Mouse (Mus musculus) layer of hippocampus, postnatal 25 days (tissue): ENCODE measurements around the gene Gnl2. TPM values are rescaled to one million over a fixed set of nuclear protein-coding genes. Genes with fewer than 3 reads are reported as not detected.

Experiments
- DNase-seq, 2 experiments: peaks; one replicate each; pipeline ENCODE4 v3.0.0; 2022; ENCODE audit warnings: mixed read lengths in 2 of 2, low spot score in 1 of 2; ENCODE audit errors: extremely low spot score in 1 of 2
- total RNA-seq, 2 experiments: library from RNA; stranded (reverse); gene quantifications; 2 replicates each; pipeline ENCODE4 v1.2.3; 2021

Gene Gnl2
- 10 to 100 TPM; 54.3 to 66.8 TPM for total RNA-seq

- no peak for DNase-seq
These were observed at the start of gene Gnl2 for GRCm38 (mm10) chr4:125015806-125016635. Gene Gnl2 (plus strand): TSS chr4:125016585.

GRCm38 (mm10) chr4:124968711-124969110, 47.7 kb upstream of the Gnl2 start:
- DNase-seq, result no peak

GRCm38 (mm10) chr4:124969219-124969848, 47.1 kb upstream of the Gnl2 start:
- no peak for DNase-seq

GRCm38 (mm10) chr4:124970194-124970593, 46.2 kb upstream of the Gnl2 start:
- no peak for DNase-seq

GRCm38 (mm10) chr4:124970677-124971076, 45.7 kb upstream of the Gnl2 start:
- no peak for DNase-seq

- DNase-seq, result no peak
These were observed 45.3 kb upstream of the Gnl2 start for GRCm38 (mm10) chr4:124971094-124971493.

DNA sequence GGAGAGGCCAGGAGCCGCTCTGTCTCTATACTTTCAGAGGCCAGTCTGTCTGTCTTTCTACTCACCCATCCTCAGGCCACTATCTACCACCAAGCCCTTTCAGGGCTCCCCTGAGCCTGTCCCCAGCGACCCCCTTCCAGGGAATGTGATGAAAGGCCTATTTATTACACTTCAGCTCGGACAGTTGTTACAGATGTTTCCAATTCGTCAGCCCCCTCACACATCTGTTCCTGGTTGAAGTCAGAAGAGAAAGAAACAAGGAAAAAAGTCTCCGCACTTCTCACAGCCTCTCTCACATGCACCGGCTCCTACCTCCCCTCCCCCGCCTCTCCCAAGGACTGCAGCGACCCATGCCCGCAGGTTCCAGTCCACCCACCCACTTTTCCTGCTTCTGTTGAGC, 44.1 kb upstream of the Gnl2 start:
- no peak for DNase-seq

GRCm38 (mm10) chr4:124973296-124973695, 43.1 kb upstream of the Gnl2 start:
- no peak for DNase-seq

- no peak for DNase-seq
These were observed 38.2 kb upstream of the Gnl2 start for GRCm38 (mm10) chr4:124978201-124978600.

GRCm38 (mm10) chr4:124983893-124984526, 32.4 kb upstream of the Gnl2 start:
- DNase-seq, result peak in 1 of 2 experiments; percentile 42

DNA sequence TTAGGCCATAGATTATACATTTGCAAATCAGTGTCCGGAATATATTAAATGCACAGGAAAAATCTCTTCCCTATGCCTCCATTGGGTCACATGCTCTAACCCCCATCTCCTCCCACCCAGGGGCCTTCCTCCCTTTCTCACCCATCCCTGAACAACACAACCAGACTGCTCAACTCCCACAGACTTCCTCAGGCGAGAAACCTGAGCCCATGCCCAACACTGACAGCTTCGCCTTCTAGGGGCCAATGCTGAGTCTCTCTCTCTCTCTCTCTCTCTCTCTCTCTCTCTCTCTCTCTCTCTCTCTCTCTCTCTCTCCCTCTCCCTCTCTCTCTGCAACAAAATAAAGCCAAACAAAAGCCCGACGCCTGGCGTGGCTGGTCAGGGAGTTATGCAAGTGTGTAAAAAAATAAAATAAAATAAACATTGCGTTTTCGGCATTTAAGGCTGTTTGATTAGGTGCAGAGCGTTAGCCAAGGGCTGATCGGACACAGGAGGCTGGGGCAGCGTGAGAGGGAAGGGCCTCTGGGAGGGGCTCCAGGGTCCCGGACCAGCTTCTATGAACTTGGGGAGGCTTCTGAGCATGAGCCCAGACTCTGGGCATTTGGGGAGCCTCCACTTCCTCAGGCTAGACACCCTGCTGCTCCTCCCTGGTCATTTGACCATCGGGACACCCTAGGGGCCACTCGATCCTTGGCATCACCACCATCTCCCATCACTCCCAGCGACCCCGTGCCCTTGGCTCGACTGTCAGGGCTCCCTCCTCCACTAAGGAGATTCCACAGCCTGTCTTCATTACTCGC, 31.3 kb upstream of the Gnl2 start:
- DNase-seq, result no peak

- no peak for DNase-seq
These were observed 30.4 kb upstream of the Gnl2 start, which contains the start of gene Rspo1 for GRCm38 (mm10) chr4:124985671-124986602. Gene Rspo1 (plus strand): TSS chr4:124986430.

DNA sequence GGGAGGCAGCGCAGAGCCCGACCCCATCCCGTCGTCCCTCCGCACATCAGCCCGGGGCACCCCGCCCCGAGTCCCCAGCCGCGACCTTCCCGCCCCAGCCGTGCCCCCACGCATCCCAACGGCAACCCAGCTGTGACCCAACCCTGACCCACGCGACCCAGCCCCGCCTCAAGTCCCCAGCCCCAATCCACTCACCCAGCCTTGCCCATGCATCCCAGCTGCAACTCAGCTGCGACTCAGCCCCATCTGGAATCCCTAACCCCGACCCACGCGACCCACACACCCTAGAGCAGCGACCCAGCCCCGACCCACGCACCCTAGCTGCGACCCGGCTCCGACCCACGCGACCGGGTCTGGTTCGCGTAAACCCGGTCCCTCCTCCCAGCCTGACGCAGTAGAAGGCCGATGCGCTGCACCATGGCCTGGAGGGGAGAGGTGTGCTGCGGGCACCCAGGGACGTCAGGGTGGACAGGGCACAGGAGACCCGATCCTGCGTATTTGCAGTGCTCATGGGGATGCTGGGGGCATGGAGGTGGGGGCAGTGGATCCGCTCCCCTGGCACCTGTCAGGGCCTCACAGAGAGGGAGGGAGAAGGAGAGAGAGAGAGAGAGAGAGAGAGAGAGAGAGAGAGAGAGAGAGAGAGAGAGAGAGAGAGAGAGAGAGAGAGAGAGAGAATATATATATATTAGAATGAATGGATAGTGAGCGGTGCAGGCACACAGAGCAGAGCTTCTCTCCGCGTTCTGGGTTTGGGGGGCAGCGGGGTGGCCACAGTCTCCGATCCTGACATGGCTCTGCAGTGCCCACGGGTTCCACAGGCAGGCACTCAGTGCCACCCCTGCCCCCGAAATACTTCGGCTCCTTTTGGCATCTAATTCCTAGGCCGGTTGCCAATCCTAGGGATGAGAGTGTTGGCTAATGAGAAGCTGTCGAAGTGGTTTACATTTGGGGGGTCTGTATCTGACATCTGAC, 29.4 kb upstream of the Gnl2 start:
- no peak for DNase-seq

DNA sequence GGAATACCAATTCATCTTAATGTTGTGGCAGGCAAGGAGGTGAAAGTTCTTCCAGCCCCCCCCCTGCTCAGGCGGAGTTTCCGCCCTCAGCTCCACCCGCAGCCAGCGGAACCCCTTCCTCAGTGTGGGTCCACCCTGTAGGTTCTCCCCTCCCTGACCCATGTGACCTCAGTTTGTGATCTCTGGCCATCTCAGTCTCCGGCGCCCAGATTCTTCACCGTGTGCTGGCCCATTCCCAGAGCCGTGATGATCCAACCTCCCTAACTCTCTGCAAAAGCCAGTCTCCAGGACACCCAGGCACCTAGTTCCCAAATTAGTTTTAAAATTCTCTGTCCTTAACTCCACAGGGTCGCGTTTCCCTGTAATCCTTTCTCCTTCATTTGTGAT, 28.7 kb upstream of the Gnl2 start:
- no peak for DNase-seq

DNA sequence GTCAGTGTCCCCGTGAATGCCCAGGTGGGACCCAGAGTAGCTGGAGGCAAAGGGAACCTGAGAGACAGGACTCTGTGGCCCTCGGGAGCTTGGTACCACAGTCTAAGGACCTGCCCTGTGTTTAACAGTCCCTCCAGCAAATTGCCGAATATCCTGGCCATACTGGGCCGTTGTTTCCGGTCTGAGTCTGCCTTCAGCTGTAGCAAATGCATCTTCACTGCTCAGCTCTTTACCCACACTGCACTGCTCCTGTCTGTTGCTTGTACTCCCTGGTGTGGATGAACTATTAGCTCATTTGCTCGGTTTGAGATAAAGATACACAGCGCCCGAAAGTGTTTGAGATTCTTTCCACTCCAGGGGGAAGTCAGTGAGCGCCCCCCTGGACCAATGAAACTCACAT, 28.0 kb upstream of the Gnl2 start:
- DNase-seq, result no peak

GRCm38 (mm10) chr4:124989787-124990253, 26.6 kb upstream of the Gnl2 start:
- DNase-seq, result no peak

- DNase-seq, result no peak
These were observed 26.1 kb upstream of the Gnl2 start for GRCm38 (mm10) chr4:124990325-124990724.

GRCm38 (mm10) chr4:124997479-124998147, 18.8 kb upstream of the Gnl2 start:
- no peak for DNase-seq
